Mouse (Mus musculus) CH12.LX (cell line): ENCODE measurements around the gene Atp8a2. TPM values are rescaled to one million over a fixed set of nuclear protein-coding genes. Genes with fewer than 3 reads are reported as not detected.
A peak's percentile ranks its signal among the peaks of the same experiment; 100 is the strongest.

Source experiments
- DNase-seq: peaks from one replicate; pipeline ENCODE4 v3.0.0-alpha.2; 2013; ENCODE audit errors: extremely low read depth
- H3K27ac ChIP-seq: 2 replicates; pipeline ENCODE4 v1.5.1; 2012; ENCODE audit warnings: low read depth, mild to moderate bottlenecking, control low read depth, moderate library complexity; ENCODE audit not compliant: insufficient read depth
- H3K27me3 ChIP-seq: replicated peaks from 2 replicates; pipeline ENCODE3; 2012; ENCODE audit warnings: inconsistent platforms
- H3K36me3 ChIP-seq, 2 experiments: replicated peaks in 1 of 2; 2 replicates each; pipeline versions ENCODE3 to v1.6.1; 2012; ENCODE audit warnings: inconsistent platforms in 1 of 2, low read length in 1 of 2, mild to moderate bottlenecking in 1 of 2, mixed read lengths in 1 of 2, moderate library complexity in 1 of 2; ENCODE audit not compliant: control insufficient read depth in 1 of 2, insufficient read depth in 1 of 2
- H3K4me1 ChIP-seq, 2 experiments: 2 replicates each; pipeline ENCODE4 v1.6.1; 2012; ENCODE audit warnings: inconsistent platforms in 1 of 2, moderate library complexity in 1 of 2; ENCODE audit not compliant: insufficient read depth in 2 of 2, control insufficient read depth in 1 of 2
- H3K4me2 ChIP-seq: 2 replicates; pipeline ENCODE4 v1.6.1; 2012; ENCODE audit warnings: low read depth, mild to moderate bottlenecking, control low read depth; ENCODE audit not compliant: poor library complexity, insufficient read depth, severe bottlenecking
- H3K4me3 ChIP-seq, 3 experiments: fragments of 150-350 bp in 1 of 3; sonication (generic) in 1 of 3; replicated peaks in 1 of 3; 2 replicates each; pipeline versions ENCODE3 to v1.5.1; 2011 to 2012; ENCODE audit warnings: low read depth in 2 of 3, low read length in 2 of 3, mild to moderate bottlenecking in 2 of 3, moderate library complexity in 2 of 3, control low read depth in 1 of 3, improper control_type of control experiment in 1 of 3, inconsistent platforms in 1 of 3, mixed read lengths in 1 of 3; ENCODE audit not compliant: poor library complexity in 1 of 3
- H3K79me2 ChIP-seq: replicated peaks from 2 replicates; pipeline ENCODE4 v1.6.1; 2012; ENCODE audit warnings: mild to moderate bottlenecking, moderate library complexity; ENCODE audit not compliant: control insufficient read depth, poor library complexity, insufficient read depth, severe bottlenecking; ENCODE audit errors: extremely low read depth
- H3K9ac ChIP-seq: 2 replicates; pipeline ENCODE4 v1.6.1; 2012; ENCODE audit warnings: low read depth, mild to moderate bottlenecking, control low read depth, moderate library complexity; ENCODE audit not compliant: insufficient read depth
- H3K9me3 ChIP-seq: replicated peaks from 2 replicates; pipeline ENCODE3; 2012; ENCODE audit warnings: low read length, inconsistent platforms, mixed read lengths
- BHLHE40 ChIP-seq: IDR thresholded peaks from 2 replicates; pipeline ENCODE4 v1.6.1; 2011; ENCODE audit warnings: mild to moderate bottlenecking, low read depth, low read length, improper control_type of control experiment
- CHD2 ChIP-seq: IDR thresholded peaks from 2 replicates; pipeline ENCODE4 v1.6.1; 2011; ENCODE audit warnings: low read length, improper control_type of control experiment
- CTCF ChIP-seq, 2 experiments: IDR thresholded peaks in 1 of 2; conservative IDR thresholded peaks in 1 of 2; 2 replicates each; pipeline ENCODE4 v1.5.1; 2011 to 2012; ENCODE audit warnings: low read depth in 2 of 2, low read length in 2 of 2, improper control_type of control experiment in 1 of 2, inconsistent platforms in 1 of 2, mild to moderate bottlenecking in 1 of 2, moderate library complexity in 1 of 2
- EP300 ChIP-seq: IDR thresholded peaks from 2 replicates; pipeline ENCODE4 v1.6.1; 2011; ENCODE audit warnings: low read length, improper control_type of control experiment
- ETS1 ChIP-seq: conservative IDR thresholded peaks from 2 replicates; pipeline ENCODE4 v1.6.1; 2012; ENCODE audit warnings: low read depth, mild to moderate bottlenecking, inconsistent platforms, low read length, improper control_type of control experiment, moderate library complexity
- GABPA ChIP-seq: IDR thresholded peaks from 2 replicates; pipeline ENCODE4 v1.6.1; 2012; ENCODE audit warnings: low read depth, low read length, improper control_type of control experiment, inconsistent platforms; ENCODE audit not compliant: insufficient replicate concordance
- IRF4 ChIP-seq: IDR thresholded peaks from 2 replicates; pipeline ENCODE4 v1.6.1; 2014; ENCODE audit warnings: low read depth, mild to moderate bottlenecking, inconsistent platforms, low read length, improper control_type of control experiment
- JUN ChIP-seq: IDR thresholded peaks from 2 replicates; pipeline ENCODE4 v1.6.1; 2011; ENCODE audit warnings: low read depth, mild to moderate bottlenecking, low read length, improper control_type of control experiment, moderate library complexity; ENCODE audit not compliant: insufficient read depth
- JUND ChIP-seq: conservative IDR thresholded peaks from 2 replicates; pipeline ENCODE4 v1.6.1; 2011; ENCODE audit warnings: low read depth, low read length, improper control_type of control experiment
- MAX ChIP-seq: IDR thresholded peaks from 2 replicates; pipeline ENCODE4 v1.6.1; 2011; ENCODE audit warnings: low read length, improper control_type of control experiment
- MEF2A ChIP-seq: IDR thresholded peaks from 2 replicates; pipeline ENCODE4 v1.6.1; 2014; ENCODE audit warnings: low read depth, mild to moderate bottlenecking, inconsistent platforms, low read length, improper control_type of control experiment, borderline replicate concordance
- MXI1 ChIP-seq: IDR thresholded peaks from 2 replicates; pipeline ENCODE4 v1.6.1; 2011; ENCODE audit warnings: mild to moderate bottlenecking, low read depth, low read length, improper control_type of control experiment
- NELFE ChIP-seq: IDR thresholded peaks from 2 replicates; pipeline ENCODE4 v1.6.1; 2011; ENCODE audit warnings: low read depth, low read length, improper control_type of control experiment
- NRF1 ChIP-seq: IDR thresholded peaks from 2 replicates; pipeline ENCODE4 v1.6.1; 2014; ENCODE audit warnings: low read depth, mild to moderate bottlenecking, inconsistent platforms, low read length, improper control_type of control experiment, moderate library complexity
- POLR2A ChIP-seq: IDR thresholded peaks from 2 replicates; pipeline ENCODE4 v1.6.1; 2011; ENCODE audit warnings: low read depth, mild to moderate bottlenecking, improper control_type of control experiment, low read length
- POLR2AphosphoS2 ChIP-seq: IDR thresholded peaks from 2 replicates; pipeline ENCODE4 v1.6.1; 2011; ENCODE audit warnings: low read depth, low read length, improper control_type of control experiment
- RAD21 ChIP-seq: IDR thresholded peaks from 2 replicates; pipeline ENCODE4 v1.6.1; 2011; ENCODE audit warnings: low read depth, mild to moderate bottlenecking, low read length, improper control_type of control experiment, moderate library complexity
- SIN3A ChIP-seq: IDR thresholded peaks from 2 replicates; pipeline ENCODE4 v1.6.1; 2012; ENCODE audit warnings: low read length, improper control_type of control experiment, inconsistent platforms
- SMC3 ChIP-seq: IDR thresholded peaks from 2 replicates; pipeline ENCODE4 v1.6.1; 2011; ENCODE audit warnings: low read depth, low read length, improper control_type of control experiment
- USF1 ChIP-seq: IDR thresholded peaks from 2 replicates; pipeline ENCODE4 v1.6.1; 2014; ENCODE audit warnings: low read depth, mild to moderate bottlenecking, inconsistent platforms, low read length, improper control_type of control experiment
- ZC3H11A ChIP-seq: IDR thresholded peaks from 2 replicates; pipeline ENCODE4 v1.6.1; 2012; ENCODE audit warnings: low read depth, mild to moderate bottlenecking, inconsistent platforms, low read length, improper control_type of control experiment
- ZKSCAN1 ChIP-seq: IDR thresholded peaks from 2 replicates; pipeline ENCODE4 v1.6.1; 2012; ENCODE audit warnings: low read depth, inconsistent platforms, low read length, improper control_type of control experiment, borderline replicate concordance
- ZNF384 ChIP-seq: IDR thresholded peaks from 2 replicates; pipeline ENCODE4 v1.6.1; 2012; ENCODE audit warnings: low read depth, low read length, improper control_type of control experiment, inconsistent platforms
- dilution Hi-C: fragments of 300-500 bp; cut with MboI; formaldehyde crosslinking; loops from 2 replicates; pipeline ENCODE4 v1.14.3; 2020; ENCODE audit warnings: low sequenced_read_pairs; ENCODE audit not compliant: extremely low pct_unique_long_range_greater_than_20kb, extremely low pct_ligation_motif_present
- in situ Hi-C: fragments of 300-500 bp; cut with MboI; formaldehyde crosslinking; loops from 3 replicates; pipeline ENCODE4 v1.14.3; 2019; ENCODE audit warnings: low sequenced_read_pairs, low pct_ligation_motif_present, low pct_unique_long_range_greater_than_20kb, mixed read lengths
- polyA plus RNA-seq: library from polyadenylated mRNA; unstranded; fragments of >175 nt; gene quantifications from 2 replicates; pipeline ENCODE4 v1.2.1, GENCODE M21; 2012; ENCODE audit warnings: low read depth; ENCODE audit not compliant: insufficient read length
- total RNA-seq, 2 experiments: library from RNA; depleted of rRNA; stranded (reverse); fragments of 300-350 nt in 1 of 2; fragments of >200 nt in 1 of 2; gene quantifications; 2 replicates each; pipeline ENCODE4 v1.2.3; 2012 to 2014

Gene Atp8a2
- total and polyA plus RNA-seq, 3 experiments, result 0.15 to 0.29 (median 0.21) TPM

GRCm38 (mm10) chr14:59927804-59928203, 269.2 kb downstream of the Atp8a2 start:
- dilution Hi-C loops, result no loop called here
- H3K27ac ChIP-seq, result no peak overlapping the region
- TF ChIP-seq BHLHE40 (peak; percentile 85), POLR2A (no peak), RAD21 (peak; percentile 30), SIN3A (no peak), SMC3 (peak; percentile 40), USF1 (peak; percentile 59), CTCF (conservative IDR thresholded peaks at IDR 0.05 in 1 of 2, IDR thresholded peaks at IDR 0.05 in 1 of 2; ENCODE audit: low read depth in 2 of 2, low read length in 2 of 2) (peak in 1 of 2 experiments; percentile 37; a peak in 2 of 4 replicates), CHD2 (no peak)
- no peaks in the 10 kb centered on the region for H3K79me2 ChIP-seq
- H3K27me3 ChIP-seq, result no peaks in the 10 kb centered on the region
- H3K9ac ChIP-seq, result no peak overlapping the region
- H3K4me2 ChIP-seq, result no peak overlapping the region
- peaks cover 6% of the 10 kb centered on the region for H3K9me3 ChIP-seq
- no peaks in the 10 kb centered on the region for H3K36me3 ChIP-seq
- no peak overlapping the region for H3K4me3 ChIP-seq
- DNase-seq, result peak; percentile 21
- H3K4me1 ChIP-seq, result peaks cover 3 to 14% of the 10 kb centered on the region in 2 experiments; a peak in 3 of 4 replicates
- in situ Hi-C loops, result no loop called here

DNA sequence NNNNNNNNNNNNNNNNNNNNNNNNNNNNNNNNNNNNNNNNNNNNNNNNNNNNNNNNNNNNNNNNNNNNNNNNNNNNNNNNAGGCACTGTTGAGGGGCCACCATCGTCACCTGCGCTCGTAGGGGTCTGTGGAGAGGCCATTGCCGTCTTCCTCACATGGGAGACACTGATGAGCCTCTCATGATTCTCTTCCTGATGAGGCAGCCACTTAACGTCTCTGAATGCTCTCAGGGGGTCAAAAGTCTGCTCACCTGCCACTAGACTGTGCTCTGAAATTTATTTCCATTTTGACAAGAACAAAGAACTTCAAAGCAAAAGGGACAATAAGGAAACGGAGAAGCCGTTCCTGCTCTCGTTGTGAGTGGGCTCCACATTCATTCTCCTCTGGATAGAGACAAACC, 277.1 kb downstream of the Atp8a2 start:
- H3K9me3 ChIP-seq, result peaks cover 4% of the 10 kb centered on the region
- H3K4me3 ChIP-seq, result no peak overlapping the region
- H3K9ac ChIP-seq, result no peak overlapping the region
- H3K27me3 ChIP-seq, result no peaks in the 10 kb centered on the region
- H3K79me2 ChIP-seq, result no peaks in the 10 kb centered on the region
- no peak for DNase-seq
- no peaks in the 10 kb centered on the region for H3K36me3 ChIP-seq
- no peak overlapping the region for H3K27ac ChIP-seq
- no peaks in the 10 kb centered on the region for H3K4me1 ChIP-seq
- dilution Hi-C loops (no loop called here), in situ Hi-C loops (no loop called here)
- peak overlapping the region; percentile 87 for H3K4me2 ChIP-seq
- TF ChIP-seq EP300 (no peak), BHLHE40 (no peak), JUND (no peak), MXI1 (no peak), GABPA (no peak), ZKSCAN1 (no peak), POLR2A (no peak), MEF2A (no peak), ZNF384 (no peak), ETS1 (no peak), NELFE (no peak), IRF4 (no peak), POLR2AphosphoS2 (no peak), MAX (no peak), ZC3H11A (no peak), CTCF (conservative IDR thresholded peaks at IDR 0.05 in 1 of 2, IDR thresholded peaks at IDR 0.05 in 1 of 2; ENCODE audit: low read depth in 2 of 2, low read length in 2 of 2) (no peak), NRF1 (no peak), SIN3A (no peak), JUN (no peak)
